Mouse (Mus musculus) heart, embryonic 16.5 days (tissue): ENCODE measurements at regions not wholly inside any gene's neighbourhood (a gene's known extent, or its start where the extent isn't known, plus 50 kb on each side); places are given as distances from the start of the nearest gene placed in this dataset.

Experiments
- ATAC-seq: fragments of 200-750 bp; cut with Nextera tagmentation; replicated peaks from 2 replicates; pipeline ENCODE4 v1.8.0; 2017; ENCODE audit warnings: moderate number of reproducible peaks; ENCODE audit not compliant: insufficient read depth, low FRiP score; ENCODE audit errors: extremely low read depth
- H3K27ac ChIP-seq: fragments of 300-500 bp; sonication (generic); 2 replicates; pipeline ENCODE4 v1.5.1; 2014; ENCODE audit warnings: mild to moderate bottlenecking, low read length, control low read depth, moderate library complexity
- H3K27me3 ChIP-seq: fragments of 300-500 bp; sonication (generic); 2 replicates; pipeline ENCODE4 v1.6.1; 2014; ENCODE audit warnings: low read length, mixed read lengths; ENCODE audit not compliant: control insufficient read depth, insufficient read depth
- H3K36me3 ChIP-seq: fragments of 300-500 bp; sonication (generic); 2 replicates; pipeline ENCODE4 v1.6.1; 2014; ENCODE audit not compliant: control insufficient read depth, insufficient read depth
- H3K4me1 ChIP-seq: fragments of 300-500 bp; sonication (generic); 2 replicates; pipeline ENCODE4 v1.6.1; 2014; ENCODE audit warnings: low read length, mixed read lengths; ENCODE audit not compliant: control insufficient read depth, insufficient read depth
- H3K4me2 ChIP-seq: fragments of 300-500 bp; sonication (generic); 2 replicates; pipeline ENCODE4 v1.6.1; 2014; ENCODE audit warnings: low read depth, mild to moderate bottlenecking, control low read depth, low read length
- H3K4me3 ChIP-seq: fragments of 300-500 bp; sonication (generic); 2 replicates; pipeline ENCODE4 v1.5.1; 2014; ENCODE audit warnings: mild to moderate bottlenecking, control low read depth, low read length
- H3K9ac ChIP-seq: fragments of 300-500 bp; sonication (generic); 2 replicates; pipeline ENCODE4 v1.6.1; 2014; ENCODE audit warnings: low read length, control low read depth
- H3K9me3 ChIP-seq: fragments of 300-500 bp; sonication (generic); replicated peaks from 2 replicates; pipeline ENCODE4 v1.6.1; 2016; ENCODE audit warnings: low read length; ENCODE audit not compliant: control insufficient read depth
- WGBS: fragments of 180-500 bp; shearing (Covaris S2); extraction: QIAGEN DNeasy Blood & Tissue Kit; methylation state at CpG from one replicate; pipeline ENCODE4 v1.1.7; 2014; 5-methylcytosine and 5-hydroxymethylcytosine counted together

DNA sequence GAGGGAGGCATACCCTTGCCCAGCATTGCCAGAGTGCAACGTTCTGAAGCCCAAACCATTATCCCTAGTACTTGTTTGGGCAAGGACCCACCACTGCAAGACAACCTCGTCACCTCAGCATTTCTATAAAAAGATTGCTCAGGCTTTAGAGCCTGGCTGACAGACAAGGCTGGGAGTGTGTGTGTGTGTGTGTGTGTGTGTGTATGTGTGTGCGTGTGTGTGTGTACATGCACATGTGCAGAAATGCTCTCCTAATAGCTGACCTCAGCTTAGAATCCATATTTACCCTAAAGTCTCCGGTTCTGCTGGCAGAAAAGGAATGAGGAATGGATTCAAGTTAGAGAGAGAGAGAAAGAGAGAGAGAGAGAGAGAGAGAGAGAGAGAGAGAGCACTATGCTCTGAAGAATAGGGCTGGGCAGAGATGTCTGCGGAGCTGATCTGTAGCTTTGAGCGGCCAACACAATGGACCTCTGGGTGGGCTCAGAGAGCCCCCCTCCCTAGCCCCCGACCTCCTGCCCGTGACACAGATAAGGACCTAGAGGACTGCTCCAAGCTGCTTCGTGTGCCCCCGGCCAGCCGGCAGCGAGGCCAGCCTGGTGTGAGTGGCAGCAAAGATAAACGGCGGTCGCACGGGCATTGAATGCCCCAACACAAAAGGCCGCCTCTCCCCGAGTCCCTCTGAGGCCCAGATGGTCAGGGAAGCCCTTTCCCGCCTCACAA lies 166.1 kb downstream of the H2al1j start:
- ATAC-seq: peak; percentile 53
- Histone ChIP-seq H3K27me3 (peaks cover 6% of the 10 kb centered on the region), H3K9ac (peak overlapping the region; percentile 44)

DNA sequence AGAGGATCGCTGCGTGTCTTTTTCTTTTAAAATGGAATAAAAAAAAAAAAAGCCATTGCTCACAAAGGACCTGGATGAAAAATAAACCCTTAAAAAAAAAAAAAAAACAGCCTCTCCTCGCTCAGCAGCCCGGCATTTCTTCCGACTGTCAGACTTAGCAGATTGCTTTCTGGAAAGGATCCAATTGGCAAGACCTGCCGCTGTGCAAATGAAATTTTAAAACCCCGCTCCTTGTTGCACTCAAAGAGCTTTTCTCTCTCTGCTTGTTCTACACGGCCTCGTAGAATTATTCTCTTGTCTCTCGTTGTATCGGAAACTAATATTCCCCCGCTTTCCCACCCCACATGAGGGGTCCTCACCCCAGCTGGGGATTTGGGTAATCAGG lies 166.6 kb downstream of the H2al1j start:
- Histone ChIP-seq H3K4me3 (peak overlapping the region; percentile 19), H3K9ac (peak overlapping the region; percentile 44), H3K4me1 (peaks cover 17% of the 10 kb centered on the region), H3K27me3 (peaks cover 6% of the 10 kb centered on the region), H3K36me3 (no peaks in the 10 kb centered on the region), H3K9me3 (no peaks in the 10 kb centered on the region), H3K4me2 (peak overlapping the region; percentile 60), H3K27ac (peak overlapping the region; percentile 78)
- no peak for ATAC-seq
- WGBS: 30% methylated on average over 12 of the region's 12 CpGs

More for the DNA sequence above, 166.1 kb downstream of the H2al1j start:
- Histone ChIP-seq H3K4me2 (peak overlapping the region; percentile 60), H3K27ac (peak overlapping the region; percentile 78), H3K4me1 (peaks cover 17% of the 10 kb centered on the region), H3K9me3 (no peaks in the 10 kb centered on the region), H3K36me3 (no peaks in the 10 kb centered on the region), H3K4me3 (peak overlapping the region; percentile 19)
- 31% methylated on average over 19 of the region's 19 CpGs for WGBS

DNA sequence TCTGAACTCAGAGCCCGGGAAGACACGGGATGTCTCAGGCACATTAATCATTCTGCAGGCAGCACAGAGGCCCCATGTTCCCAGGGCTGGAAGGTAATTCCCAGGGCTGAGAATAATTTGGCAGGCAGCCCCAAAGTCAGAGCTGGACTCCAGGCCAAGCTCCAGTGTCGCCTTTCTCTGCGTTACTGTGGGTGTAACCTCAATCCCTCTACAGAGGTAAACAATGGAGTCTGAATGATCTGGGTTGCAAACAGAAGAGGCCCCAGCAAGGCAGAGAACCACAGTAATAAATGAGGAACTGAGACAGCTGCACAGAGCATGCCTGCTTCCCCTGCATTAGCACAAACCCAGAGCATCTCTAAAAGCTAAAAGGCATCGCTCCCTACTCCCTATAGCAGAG lies 184.8 kb downstream of the H2al1j start:
- 35% methylated on average over 5 of the region's 5 CpGs for WGBS
- no peaks in the 10 kb centered on the region for H3K4me1 ChIP-seq
- H3K36me3 ChIP-seq: no peaks in the 10 kb centered on the region
- no peak overlapping the region for H3K4me3 ChIP-seq
- H3K9ac ChIP-seq: no peak overlapping the region
- H3K27ac ChIP-seq: no peak overlapping the region
- ATAC-seq: no peak
- peaks cover 4% of the 10 kb centered on the region for H3K27me3 ChIP-seq
- H3K9me3 ChIP-seq: no peaks in the 10 kb centered on the region
- H3K4me2 ChIP-seq: no peak overlapping the region

DNA sequence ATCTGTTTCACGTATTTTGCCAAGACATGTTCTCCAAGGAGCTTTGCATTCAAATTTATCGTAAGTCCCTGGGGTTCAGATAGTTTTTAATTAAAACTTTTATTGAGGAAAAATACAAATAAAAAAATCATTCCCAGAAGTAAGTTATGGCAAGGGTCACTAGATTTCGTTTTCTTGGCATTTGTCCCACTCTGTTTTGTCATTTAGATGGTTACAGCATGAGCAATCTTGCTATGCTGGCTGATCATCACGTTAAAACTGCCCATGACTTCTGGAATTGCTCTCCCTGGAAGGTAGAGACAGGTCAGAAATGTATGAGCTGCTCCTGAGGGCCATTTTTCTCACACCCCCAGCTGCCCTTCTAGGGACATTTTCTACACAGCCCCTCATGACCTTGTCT lies 185.3 kb downstream of the H2al1j start:
- Histone ChIP-seq H3K4me2 (no peak overlapping the region), H3K4me1 (no peaks in the 10 kb centered on the region), H3K36me3 (no peaks in the 10 kb centered on the region), H3K9ac (no peak overlapping the region), H3K27ac (no peak overlapping the region), H3K27me3 (peaks cover 7% of the 10 kb centered on the region), H3K4me3 (no peak overlapping the region), H3K9me3 (no peaks in the 10 kb centered on the region)
- WGBS: 55% methylated on average over 4 of the region's 4 CpGs
- no peak for ATAC-seq

DNA sequence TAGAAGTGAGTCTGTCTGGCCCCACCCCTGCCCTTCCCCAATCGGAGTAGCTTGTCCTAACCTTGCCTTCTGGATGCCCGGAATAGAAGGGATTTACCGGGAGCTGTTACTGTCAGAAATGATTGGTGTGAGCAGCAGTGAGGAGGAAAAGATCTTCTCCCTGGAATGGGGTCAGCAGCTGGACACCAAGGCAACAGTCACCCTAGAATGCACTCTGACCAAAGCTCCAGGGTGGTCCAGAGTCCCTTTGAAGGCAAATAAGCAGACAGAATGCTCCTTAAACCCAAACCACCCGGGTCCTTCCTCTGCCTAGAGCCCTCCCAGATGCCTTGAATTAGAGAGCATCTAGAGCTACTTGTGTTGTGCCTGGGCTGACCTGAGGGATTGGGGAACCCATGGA lies 196.2 kb downstream of the H2al1j start:
- H3K27me3 ChIP-seq: peaks cover 7% of the 10 kb centered on the region
- H3K4me2 ChIP-seq: no peak overlapping the region
- 44% methylated on average over 4 of the region's 4 CpGs for WGBS
- no peaks in the 10 kb centered on the region for H3K4me1 ChIP-seq
- H3K27ac ChIP-seq: no peak overlapping the region
- ATAC-seq: no peak
- H3K4me3 ChIP-seq: no peak overlapping the region
- no peaks in the 10 kb centered on the region for H3K36me3 ChIP-seq
- no peaks in the 10 kb centered on the region for H3K9me3 ChIP-seq
- H3K9ac ChIP-seq: no peak overlapping the region

DNA sequence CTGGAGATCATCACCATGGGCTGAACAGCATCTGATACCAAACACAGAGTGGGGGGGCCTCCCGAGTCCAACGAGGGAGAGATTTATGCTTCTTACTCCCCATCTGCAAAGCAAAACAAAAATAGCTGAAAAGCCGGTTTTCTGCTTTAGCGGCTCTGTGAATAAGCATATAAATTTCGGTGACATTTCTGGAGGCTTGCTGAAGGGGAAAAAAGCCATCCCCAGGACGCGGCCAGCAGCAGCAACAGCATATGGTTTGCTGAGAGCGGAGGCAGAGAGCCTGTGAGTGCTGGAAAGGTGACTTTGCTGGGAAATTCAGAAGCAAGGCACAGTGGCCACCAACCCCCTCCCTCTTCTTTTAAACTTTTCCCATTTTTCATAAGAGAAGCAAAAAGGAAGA lies 197.7 kb downstream of the H2al1j start:
- ATAC-seq: no peak
- Histone ChIP-seq H3K27me3 (peaks cover 7% of the 10 kb centered on the region), H3K27ac (no peak overlapping the region), H3K36me3 (no peaks in the 10 kb centered on the region), H3K4me3 (no peak overlapping the region), H3K4me2 (no peak overlapping the region), H3K9ac (no peak overlapping the region), H3K9me3 (no peaks in the 10 kb centered on the region), H3K4me1 (no peaks in the 10 kb centered on the region)
- 69% methylated on average over 8 of the region's 8 CpGs for WGBS

DNA sequence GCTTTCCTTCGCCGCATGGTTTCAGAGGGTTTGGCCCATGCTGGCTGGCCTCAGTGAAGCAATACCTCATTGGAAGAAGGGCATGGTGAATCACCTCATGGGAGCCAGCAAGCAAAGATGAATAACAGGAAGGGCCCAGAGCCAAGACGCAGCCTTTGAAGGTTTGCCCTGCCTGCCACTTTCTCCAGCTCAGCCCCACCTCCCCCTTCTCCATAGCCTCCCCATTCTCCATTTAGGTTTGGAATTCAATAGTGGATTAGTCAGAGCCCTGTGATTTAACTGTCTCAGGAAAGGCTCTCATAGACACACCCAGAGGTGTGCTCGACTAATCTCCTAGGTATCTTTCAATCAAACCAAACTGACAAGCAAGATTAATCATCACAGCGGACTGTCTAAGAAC lies 201.0 kb downstream of the H2al1j start:
- no peaks in the 10 kb centered on the region for H3K4me1 ChIP-seq
- no peak overlapping the region for H3K4me2 ChIP-seq
- H3K9me3 ChIP-seq: no peaks in the 10 kb centered on the region
- H3K27me3 ChIP-seq: peaks cover 7% of the 10 kb centered on the region
- no peak overlapping the region for H3K9ac ChIP-seq
- H3K4me3 ChIP-seq: no peak overlapping the region
- no peaks in the 10 kb centered on the region for H3K36me3 ChIP-seq
- ATAC-seq: no peak
- 76% methylated on average over 5 of the region's 5 CpGs for WGBS
- no peak overlapping the region for H3K27ac ChIP-seq

DNA sequence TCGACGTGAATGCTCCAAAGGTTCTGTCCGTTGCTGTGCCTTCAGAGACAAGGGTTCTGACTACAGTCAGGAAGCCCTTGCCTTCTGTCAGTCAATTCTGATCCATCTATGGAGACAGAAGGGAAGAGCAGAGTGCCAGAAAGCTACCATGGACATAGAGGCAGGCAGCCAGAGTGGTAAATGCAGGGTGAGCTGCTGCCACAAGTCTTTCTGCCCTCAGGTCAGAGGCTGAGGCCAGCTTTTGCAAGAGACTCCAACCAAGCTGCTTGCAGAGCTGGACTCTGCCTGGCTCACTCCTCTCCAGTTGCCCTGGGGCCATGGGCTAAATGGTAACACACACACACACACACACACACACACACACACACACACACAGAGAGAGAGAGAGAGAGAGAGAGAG lies 201.6 kb downstream of the H2al1j start:
- no peak overlapping the region for H3K9ac ChIP-seq
- no peaks in the 10 kb centered on the region for H3K4me1 ChIP-seq
- no peak overlapping the region for H3K27ac ChIP-seq
- no peak overlapping the region for H3K4me2 ChIP-seq
- WGBS: 73% methylated on average over 3 of the region's 3 CpGs
- no peak overlapping the region for H3K4me3 ChIP-seq
- peaks cover 7% of the 10 kb centered on the region for H3K27me3 ChIP-seq
- no peaks in the 10 kb centered on the region for H3K9me3 ChIP-seq
- no peak for ATAC-seq
- no peaks in the 10 kb centered on the region for H3K36me3 ChIP-seq

DNA sequence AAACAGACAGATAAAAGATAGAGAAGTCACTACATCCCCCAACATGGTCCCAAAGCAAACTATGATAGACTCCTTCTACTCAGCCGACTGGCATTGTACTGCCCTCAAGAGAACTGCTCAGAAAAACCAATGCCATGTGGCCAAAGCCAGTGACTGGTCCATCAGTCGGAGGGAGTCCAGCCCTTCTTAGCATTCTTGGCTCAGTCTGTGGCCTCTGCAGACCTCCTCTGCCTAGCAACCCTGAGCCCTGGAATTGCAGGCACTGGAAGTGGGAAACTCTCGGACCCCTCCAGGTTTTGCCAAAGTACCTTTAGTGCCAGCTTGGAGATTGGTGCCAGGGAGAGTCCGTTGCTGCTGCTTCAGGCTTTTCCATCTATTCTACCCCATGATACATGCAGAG lies 205.2 kb downstream of the H2al1j start:
- Histone ChIP-seq H3K9me3 (no peaks in the 10 kb centered on the region), H3K27me3 (no peaks in the 10 kb centered on the region), H3K27ac (no peak overlapping the region), H3K9ac (no peak overlapping the region), H3K36me3 (no peaks in the 10 kb centered on the region), H3K4me1 (no peaks in the 10 kb centered on the region), H3K4me2 (no peak overlapping the region), H3K4me3 (no peak overlapping the region)
- ATAC-seq: no peak
- 82% methylated on average over 4 of the region's 4 CpGs for WGBS
